In the genomic region with DNA sequence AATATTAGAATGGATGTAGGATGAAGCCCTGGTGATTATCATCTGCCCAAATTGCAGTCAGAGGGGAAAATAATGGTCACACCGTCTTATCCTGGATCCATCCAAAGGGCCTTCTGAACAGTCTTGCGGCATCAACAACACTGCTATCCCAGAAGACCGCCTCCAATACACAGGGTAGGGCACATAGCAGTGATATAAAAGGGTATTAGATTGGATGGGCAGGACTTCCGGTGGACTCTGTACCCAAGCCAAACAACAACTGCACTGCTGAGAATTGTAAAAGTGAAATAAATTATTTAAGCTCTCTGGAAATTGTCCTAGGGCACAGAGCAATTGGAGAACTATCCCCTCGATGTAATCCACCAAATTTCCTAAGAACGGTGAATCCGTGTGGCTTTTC, we compare ENCODE assay signal across 16 mouse cellular contexts.
DNase-seq lines count a peak whose midpoint lies in the region; ATAC-seq and TF ChIP-seq lines count a peak whose summit lies in the region.
"Had no signal": no experiment of that assay in that cellular context is flagged by ENCODE, and none has a peak within 500 bp of the region (broad histone marks: within the 10 kb centered on the region; RNA-seq: fewer than 3 reads in every experiment).

No protein-coding gene starts in this region.

- no peak overlapping the region for H3K4me3 ChIP-seq in heart, adult 2 months
- no peak overlapping the region for H3K4me3 ChIP-seq in layer of hippocampus, adult 2 months
- H3K4me3 ChIP-seq in macrophage (ENCODE audit: inconsistent target), result no peak overlapping the region
- H3K4me3 ChIP-seq in forebrain, embryonic 12.5 days (replicated peaks), result no peak overlapping the region
- H3K4me3 ChIP-seq: embryonic facial prominence, embryonic 15.5 days; heart, embryonic 10.5 days; limb, embryonic 12.5 days; liver, embryonic 12.5 days; midbrain, embryonic 12.5 days had no signal

- TF ChIP-seq EP300 in heart, adult 2 months (IDR thresholded peaks at IDR 0.05; ENCODE audit: insufficient read depth, low read depth, low read length), result no peak

- intact Hi-C loops in heart, adult 2 months (cut with DNase I), result no loop called here

- 56% methylated on average over 7 of the region's 7 CpGs for WGBS in heart, adult 2 months
- WGBS in macrophage (ENCODE audit: missing documents), result 53% methylated on average over 7 of the region's 7 CpGs
- WGBS in forebrain, embryonic 12.5 days, result 84% methylated on average over 7 of the region's 7 CpGs

- peaks cover 5% of the 10 kb centered on the region for H3K4me1 ChIP-seq in heart, adult 2 months (ENCODE audit: control insufficient read depth, insufficient read depth, low read length)
- H3K4me1 ChIP-seq in forebrain, embryonic 12.5 days, result peaks cover 16% of the 10 kb centered on the region; the same call in 1 of the 2 replicates
- H3K4me1 ChIP-seq: embryonic facial prominence, embryonic 15.5 days; limb, embryonic 12.5 days had no signal

- no peaks in the 10 kb centered on the region for H3K36me3 ChIP-seq in heart, adult 2 months (ENCODE audit: control insufficient read depth, insufficient read depth, low read length)
- no peaks in the 10 kb centered on the region for H3K36me3 ChIP-seq in macrophage (ENCODE audit: inconsistent target)
- H3K36me3 ChIP-seq in forebrain, embryonic 12.5 days (replicated peaks), result no peaks in the 10 kb centered on the region
- H3K36me3 ChIP-seq: embryonic facial prominence, embryonic 15.5 days; heart, embryonic 10.5 days; limb, embryonic 12.5 days; liver, embryonic 12.5 days; midbrain, embryonic 12.5 days had no signal

- ATAC-seq in granulocyte monocyte progenitor cell, adult 5-6 weeks (replicated peaks; ENCODE audit: poor library complexity, severe bottlenecking), result peak; percentile 20
- ATAC-seq in forebrain, embryonic 12.5 days (ENCODE audit: low FRiP score), result no peak
- ATAC-seq: liver, embryonic 12.5 days had no signal

- no peak for DNase-seq in heart, adult 2 months
- no peak for DNase-seq in heart, postnatal 4 days
- no peak for DNase-seq in layer of hippocampus, adult 2 months (ENCODE audit: low spot score in 2 of 2)
- no peak for DNase-seq in layer of hippocampus, adult 9-11 months
- DNase-seq in thymus, postnatal 25 days, result no peak
- DNase-seq: cerebellum, adult 9-10 months; kidney, adult 11 months; lung, adult 2 months had no signal

- no peaks in the 10 kb centered on the region for H3K79me2 ChIP-seq in heart, adult 2 months (replicated peaks; ENCODE audit: control insufficient read depth, insufficient read depth, low read length)
- no peaks in the 10 kb centered on the region for H3K79me2 ChIP-seq in macrophage (ENCODE audit: inconsistent target)

- no peak for TF ChIP-seq POLR2A in heart, adult 2 months (IDR thresholded peaks at IDR 0.05; ENCODE audit: insufficient read depth, low read depth, low read length)

- no peak overlapping the region for H3K4me2 ChIP-seq in forebrain, embryonic 12.5 days
- H3K4me2 ChIP-seq: embryonic facial prominence, embryonic 15.5 days; limb, embryonic 12.5 days; liver, embryonic 12.5 days; midbrain, embryonic 12.5 days had no signal

- no peak for TF ChIP-seq CTCF in heart, adult 2 months (IDR thresholded peaks at IDR 0.05)
- TF ChIP-seq CTCF in layer of hippocampus, adult 2 months (conservative IDR thresholded peaks at IDR 0.05), result no peak

- no peaks in the 10 kb centered on the region for H3K27me3 ChIP-seq in heart, adult 2 months (ENCODE audit: control insufficient read depth, insufficient read depth, low read length)
- no peaks in the 10 kb centered on the region for H3K27me3 ChIP-seq in forebrain, embryonic 12.5 days
- H3K27me3 ChIP-seq: embryonic facial prominence, embryonic 15.5 days; limb, embryonic 12.5 days; liver, embryonic 12.5 days; midbrain, embryonic 12.5 days had no signal

- H3K9ac ChIP-seq in heart, adult 2 months (ENCODE audit: low read depth, low read length), result no peak overlapping the region
- no peak overlapping the region for H3K9ac ChIP-seq in forebrain, embryonic 12.5 days
- H3K9ac ChIP-seq: embryonic facial prominence, embryonic 15.5 days; limb, embryonic 12.5 days; liver, embryonic 12.5 days; midbrain, embryonic 12.5 days had no signal

- H3K9me3 ChIP-seq in forebrain, embryonic 12.5 days, result no peaks in the 10 kb centered on the region
- H3K9me3 ChIP-seq: embryonic facial prominence, embryonic 15.5 days; heart, embryonic 10.5 days; limb, embryonic 12.5 days; liver, embryonic 12.5 days; midbrain, embryonic 12.5 days had no signal

- H3K27ac ChIP-seq in heart, adult 2 months, result peak overlapping the region; percentile 30; the same call in 1 of the 2 replicates
- H3K27ac ChIP-seq in layer of hippocampus, adult 2 months, result peak overlapping the region; percentile 64
- peak overlapping the region; percentile 78 for H3K27ac ChIP-seq in macrophage
- no peak overlapping the region for H3K27ac ChIP-seq in forebrain, embryonic 12.5 days
- H3K27ac ChIP-seq: limb, embryonic 12.5 days; liver, embryonic 12.5 days; midbrain, embryonic 12.5 days had no signal
